Mouse (Mus musculus): ENCODE data around the gene Ywhae.

GRCm38 (mm10) chr11:75760785-75761184 lies 28.1 kb downstream of the Ywhae start:
- TF ChIP-seq CTCF (IDR thresholded peaks at IDR 0.05; ENCODE audit: control insufficient read depth, insufficient read depth, insufficient replicate concordance, low read depth, low read length) (no peak), POLR2A (IDR thresholded peaks at IDR 0.05; ENCODE audit: control insufficient read depth, low read depth, low read length) (no peak)

Measured in testis, adult 2 months (tissue).